Mouse (Mus musculus): ENCODE data around the gene Fgfr2.

DNA sequence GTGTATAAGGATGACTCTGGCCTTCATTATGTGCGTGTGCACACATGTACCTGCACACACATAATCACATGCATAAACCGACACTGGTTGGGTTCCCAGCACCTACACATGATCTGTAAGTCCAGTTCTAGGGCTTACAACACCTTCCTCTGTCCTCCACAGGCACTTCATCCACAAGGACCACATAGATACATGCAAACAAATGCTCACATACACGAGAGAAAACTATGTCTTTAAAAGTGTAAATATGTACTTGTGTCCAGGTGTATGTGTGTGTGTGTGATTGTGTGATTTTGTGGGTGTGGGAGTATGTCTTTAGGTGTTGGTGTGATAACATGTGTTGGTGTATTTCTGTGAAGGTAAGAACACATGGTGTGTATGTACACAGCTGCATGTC, 765.3 kb downstream of the Fgfr2 start:
- TF ChIP-seq CTCF (conservative IDR thresholded peaks at IDR 0.05; ENCODE audit: insufficient read depth, insufficient read length, low read depth, low read length) (no peak), POLR2A (IDR thresholded peaks at IDR 0.05; ENCODE audit: low read depth, low read length) (no peak)

All from kidney, adult 2 months (tissue).